Mouse (Mus musculus) cerebellum, adult 9-11 months (tissue): ENCODE measurements around the gene Bcas2.
A peak's percentile ranks its signal among the peaks of the same experiment; 100 is the strongest.
"Not testable (repeated sequence)": the region's sequence is repeated elsewhere in the genome, so short reads cannot be mapped to it uniquely, and the experiment has no call there.

ENCODE experiments used
- DNase-seq: peaks from one replicate; pipeline ENCODE4 v3.0.0; 2022

Bcas2 gene

DNA sequence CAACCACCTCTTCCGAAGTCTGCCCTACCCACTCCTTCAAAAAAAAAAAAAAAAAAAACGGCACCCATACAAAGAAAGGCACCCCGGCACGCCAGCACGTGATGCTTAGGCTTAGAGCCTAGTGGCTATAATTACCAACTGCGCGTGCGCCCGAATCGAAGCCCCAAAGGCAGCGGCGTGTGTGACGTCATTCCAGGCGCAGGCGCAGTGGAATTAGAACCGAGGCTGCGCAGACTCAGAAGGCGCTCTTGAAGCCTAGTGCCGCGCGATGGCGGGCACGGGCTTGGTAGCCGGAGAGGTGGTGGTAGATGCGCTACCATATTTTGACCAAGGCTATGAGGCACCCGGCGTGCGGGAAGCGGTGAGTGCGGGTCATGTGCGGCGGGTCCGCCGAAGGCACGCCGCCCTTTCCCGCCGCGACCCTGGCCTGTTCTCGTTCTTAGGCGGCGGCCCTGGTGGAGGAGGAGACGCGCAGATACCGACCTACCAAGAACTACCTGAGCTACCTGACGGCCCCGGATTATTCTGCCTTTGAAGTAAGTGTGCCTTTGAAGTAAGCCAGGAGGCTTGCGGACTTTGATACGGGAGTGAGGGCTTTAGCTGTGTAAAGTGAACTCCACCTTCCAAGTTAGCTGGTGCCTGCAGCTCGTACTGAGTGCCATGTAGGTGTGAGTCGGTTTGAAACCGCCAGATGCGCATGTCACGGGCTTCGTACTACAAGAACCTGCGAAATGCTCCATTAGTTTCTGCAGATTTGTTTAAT, at the start of gene Bcas2:
Gene Bcas2 (plus strand): TSS at position 151 of the 763 bp plus-strand sequence.
- DNase-seq, result peak; percentile 97

DNA sequence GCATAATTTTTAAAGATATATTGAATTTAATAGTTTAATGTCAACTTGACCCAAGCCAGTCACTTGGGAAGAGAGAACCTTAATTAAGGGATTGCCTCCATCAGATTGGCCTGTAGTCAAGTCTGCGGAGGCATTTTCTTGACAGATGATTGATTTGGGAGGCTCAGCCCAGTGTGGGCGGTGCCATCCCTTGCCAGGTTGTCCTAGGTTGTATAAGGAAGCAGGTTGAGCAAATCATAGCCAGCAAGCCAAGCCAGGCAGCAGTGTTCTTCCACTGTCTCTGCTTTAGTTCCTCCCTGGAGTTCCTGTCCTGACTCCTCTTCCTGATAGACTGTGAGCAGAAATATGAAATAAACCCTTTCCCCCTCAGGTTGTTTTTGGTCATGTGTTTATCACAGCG, 47.8 kb upstream of the Bcas2 start:
- DNase-seq, result no peak

DNA sequence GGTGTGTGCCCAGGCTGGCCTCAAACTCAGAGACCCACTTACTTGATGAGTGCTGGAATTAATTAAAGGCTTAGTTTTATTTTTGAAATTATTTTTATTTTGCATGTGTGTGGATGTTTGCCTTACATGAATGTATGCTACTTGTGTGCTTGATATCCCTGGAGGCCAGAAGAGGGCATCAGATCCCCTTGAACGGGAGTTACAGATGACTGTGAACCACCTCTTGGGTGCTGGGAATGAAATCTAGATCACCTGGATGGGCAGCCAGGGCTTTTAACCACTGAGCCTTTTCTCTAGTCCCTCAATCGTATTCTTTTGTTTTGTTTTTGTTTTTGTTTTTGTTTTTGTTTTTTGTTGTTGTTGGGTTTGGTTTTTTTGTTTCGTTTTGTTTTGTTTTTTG, 45.3 kb upstream of the Bcas2 start:
- DNase-seq, result no peak

DNA sequence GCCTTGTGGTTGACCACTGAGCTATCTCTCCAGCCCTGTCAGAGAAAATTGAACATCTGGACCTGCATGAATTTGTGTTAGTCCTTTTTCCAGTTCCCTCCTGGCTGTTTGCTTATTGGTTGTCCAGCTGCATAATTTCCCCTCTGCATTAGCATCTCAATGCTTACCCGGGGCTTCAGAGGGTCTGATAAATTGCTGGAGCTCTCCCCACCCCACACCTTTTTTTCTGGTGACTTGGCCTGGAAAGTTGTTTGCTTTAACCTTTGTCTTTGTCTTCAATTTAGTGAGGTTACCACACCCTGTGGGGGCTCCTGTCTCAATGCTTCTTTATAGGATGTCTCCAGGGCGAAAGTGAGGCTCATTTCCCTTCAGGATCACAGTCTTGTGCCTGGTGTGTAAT, 44.3 kb upstream of the Bcas2 start:
- DNase-seq, result no peak

DNA sequence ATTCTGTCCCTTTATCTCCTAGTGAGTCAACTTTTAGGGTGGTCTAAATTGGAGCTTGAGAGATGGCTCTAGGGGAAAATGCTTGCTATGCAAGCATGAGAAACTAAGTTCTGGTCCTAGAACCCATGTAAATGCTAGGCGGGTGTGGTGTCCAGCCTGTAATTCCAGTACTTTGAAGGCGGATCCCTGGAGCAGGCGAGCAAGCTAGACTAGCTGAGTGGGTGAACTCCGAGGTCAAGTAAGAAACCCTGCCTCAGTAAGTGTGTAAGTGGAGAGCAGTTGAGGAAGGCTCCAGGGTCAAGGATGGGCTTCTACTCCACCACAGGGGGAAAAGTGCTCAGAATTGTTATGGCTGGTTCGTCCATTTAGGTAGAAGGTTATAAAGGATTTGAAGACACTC, 43.7 kb upstream of the Bcas2 start:
- no peak for DNase-seq

DNA sequence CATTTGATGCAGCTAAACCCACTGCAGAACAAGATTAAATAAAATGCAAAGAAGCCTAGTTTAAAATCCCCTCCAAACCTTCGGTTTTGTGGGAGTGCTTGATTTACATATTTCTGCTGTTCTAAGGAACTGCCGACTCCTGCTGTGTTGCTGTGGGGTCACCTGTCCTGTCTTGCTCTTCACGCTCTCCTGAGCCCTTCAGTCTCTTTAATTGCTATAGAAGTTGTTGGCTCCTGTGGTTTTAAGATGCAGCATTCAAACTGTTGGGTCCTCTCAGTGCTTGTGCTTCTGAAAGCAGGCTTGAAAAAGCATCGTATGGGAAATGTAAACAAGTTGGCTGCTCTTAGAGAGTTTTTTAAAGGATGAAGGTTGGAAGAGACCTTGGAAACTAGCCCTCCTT, 43.2 kb upstream of the Bcas2 start:
- DNase-seq, result no peak

DNA sequence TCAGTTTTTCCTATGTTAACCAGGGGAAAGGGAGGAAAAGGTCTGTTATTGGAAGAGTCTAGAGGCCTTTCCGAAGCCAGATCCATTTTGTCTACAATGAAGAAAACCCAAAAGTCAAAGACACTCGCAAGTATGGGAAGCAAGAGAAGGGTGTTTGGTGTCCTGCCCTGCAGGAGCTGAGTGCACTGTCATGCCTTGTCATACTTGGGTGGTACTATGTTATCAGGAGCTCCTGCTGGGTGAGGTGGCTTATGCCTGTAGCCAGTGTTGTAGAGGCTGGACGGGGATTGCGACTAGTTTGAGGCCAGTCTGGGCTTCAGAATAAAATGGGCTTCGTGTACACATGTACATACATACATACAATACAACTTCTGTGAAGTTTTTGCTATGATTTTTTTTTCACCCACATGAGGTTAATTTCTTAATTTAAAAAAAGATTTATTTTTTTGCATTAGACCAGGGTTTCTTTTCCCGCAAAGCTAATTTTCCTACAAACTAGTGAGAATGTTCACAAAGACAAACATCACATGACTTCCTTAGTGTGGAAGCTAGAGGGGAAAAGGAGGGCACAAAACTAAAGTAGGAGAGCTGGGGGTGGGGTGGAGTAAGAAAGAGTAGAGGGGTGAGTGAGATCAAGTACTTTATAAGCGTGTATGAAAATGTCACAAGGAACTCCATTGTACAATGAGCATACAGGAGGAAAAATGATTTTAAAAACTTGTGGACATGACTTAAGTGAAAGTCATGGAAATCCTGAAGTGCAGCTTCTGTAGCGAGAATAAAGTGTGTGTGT, 41.9 kb upstream of the Bcas2 start:
- DNase-seq, result no peak

DNA sequence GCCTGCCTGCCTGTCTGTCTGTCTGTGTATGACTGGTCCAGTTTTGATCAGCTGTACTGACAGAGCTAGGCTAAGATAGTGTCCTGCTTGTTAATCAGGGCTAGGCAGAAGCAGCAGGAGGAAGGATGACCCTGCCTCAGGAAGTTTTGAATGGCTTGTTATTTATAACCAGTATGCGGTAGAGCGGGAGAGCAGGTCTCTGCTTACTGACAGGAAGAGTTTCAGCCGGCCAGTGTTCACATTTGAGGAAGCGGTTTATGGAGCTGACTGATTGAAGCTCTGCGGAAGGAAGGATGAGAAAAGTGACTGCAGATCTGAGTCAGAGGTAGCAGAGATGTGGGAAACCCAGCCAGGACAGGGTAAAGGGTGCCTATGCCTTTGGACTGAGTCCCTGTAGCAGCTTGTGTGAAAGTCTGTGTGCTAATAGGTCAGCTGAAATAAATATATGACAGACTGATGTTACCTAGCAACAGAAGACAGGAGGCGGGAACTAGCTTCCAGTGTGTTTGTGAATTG, 41.2 kb upstream of the Bcas2 start:
- DNase-seq, result no peak

DNA sequence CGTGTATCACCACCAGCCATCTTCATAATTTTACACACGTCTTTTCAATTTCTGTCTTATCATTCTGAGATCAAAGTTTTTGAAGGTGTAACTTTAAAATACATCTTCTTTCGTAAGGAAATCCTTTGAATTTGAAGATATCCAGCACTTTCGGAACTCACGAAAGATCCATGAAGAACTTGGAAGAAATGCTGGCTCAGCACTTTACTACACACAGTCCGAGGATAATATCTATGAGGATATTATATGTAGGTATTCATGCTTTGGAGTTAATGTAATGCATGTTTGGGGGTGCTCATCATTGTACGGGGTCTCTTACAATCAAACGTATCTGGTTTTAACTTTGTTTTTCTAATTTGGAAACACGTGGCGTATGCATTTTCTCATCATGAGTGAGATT, 38.4 kb upstream of the Bcas2 start:
- DNase-seq, result no peak

DNA sequence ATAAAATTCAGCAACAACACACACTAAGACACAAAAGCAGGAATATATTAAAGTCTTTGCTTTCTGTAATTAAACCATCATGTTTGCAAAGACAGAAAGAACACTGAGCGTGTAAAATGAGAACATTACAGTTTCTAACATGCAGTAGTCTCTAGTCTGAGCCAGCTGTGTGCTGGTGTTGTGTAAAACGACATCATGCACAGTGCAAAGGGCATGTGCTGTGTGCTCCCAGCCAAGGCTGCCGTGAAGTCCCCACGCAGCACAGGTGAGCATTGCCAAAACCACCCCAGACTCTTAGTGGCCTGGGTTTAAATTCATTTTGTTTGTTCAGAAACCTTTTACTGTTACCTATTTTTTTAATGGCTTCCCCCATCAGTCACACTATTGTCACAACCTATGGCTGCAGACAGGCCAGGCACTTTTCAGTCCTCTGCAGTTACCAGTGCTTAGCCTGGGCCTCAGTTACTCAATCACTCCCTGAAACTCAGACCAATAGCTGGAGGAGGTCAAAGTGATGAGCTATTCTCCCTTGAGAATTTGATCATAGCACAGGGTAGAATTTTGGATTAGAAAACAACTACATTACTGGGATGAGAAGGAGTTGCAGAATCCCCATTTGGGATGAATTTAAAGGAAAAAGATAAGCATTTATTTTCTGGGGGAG, 34.9 kb upstream of the Bcas2 start:
- no peak for DNase-seq

DNA sequence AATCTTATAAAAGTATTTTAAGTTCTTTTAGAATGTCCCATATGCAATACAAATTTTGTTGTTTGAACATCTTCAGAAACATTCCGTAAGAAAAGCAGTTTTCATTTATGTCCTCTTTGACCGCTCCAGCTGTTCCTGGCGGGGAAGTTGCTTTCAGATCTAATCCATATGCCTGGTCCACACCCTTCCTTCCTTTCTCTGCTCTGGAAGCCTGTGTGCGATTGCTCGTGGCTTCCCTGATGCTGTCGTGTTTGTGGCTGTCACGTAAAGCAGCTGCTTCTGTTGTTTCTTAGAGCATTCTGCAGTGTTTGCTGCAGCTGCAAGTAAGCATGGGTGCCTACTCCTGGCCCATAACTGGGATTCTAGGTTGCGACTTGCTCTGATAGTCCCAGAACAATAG, 32.4 kb upstream of the Bcas2 start:
- DNase-seq, result no peak

DNA sequence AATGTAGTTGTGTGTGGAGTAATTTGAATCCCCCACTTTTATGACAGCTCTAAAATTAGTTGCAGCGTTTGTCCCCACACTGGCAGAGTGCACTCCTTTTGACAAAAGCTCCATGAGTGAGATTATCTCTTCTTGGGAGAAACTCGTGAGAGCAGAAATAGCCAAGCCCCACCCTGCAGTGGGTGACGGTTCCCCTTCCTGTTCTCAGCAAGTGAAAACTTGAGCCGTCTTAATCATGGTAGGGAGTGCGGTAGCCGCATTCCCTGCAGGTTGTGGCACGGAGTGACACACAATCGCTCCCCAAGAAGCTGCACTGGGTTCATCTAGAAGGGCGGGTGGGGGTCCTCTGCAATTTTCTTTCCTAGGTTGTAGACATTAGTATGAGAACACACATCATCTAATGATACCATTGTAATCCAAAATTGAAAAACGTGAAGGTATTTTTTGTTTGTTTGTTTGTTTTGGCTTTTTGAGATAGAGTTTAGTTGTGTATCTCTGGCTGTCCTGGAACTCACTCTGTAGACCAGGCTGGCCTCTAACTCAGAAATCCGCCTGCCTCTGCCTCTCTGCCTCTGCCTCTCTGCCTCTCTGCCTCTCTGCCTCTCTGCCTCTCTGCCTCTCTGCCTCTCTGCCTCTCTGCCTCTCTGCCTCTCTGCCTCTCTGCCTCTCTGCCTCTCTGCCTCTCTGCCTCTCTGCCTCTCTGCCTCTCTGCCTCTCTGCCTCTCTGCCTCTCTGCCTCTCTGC, 31.2 kb upstream of the Bcas2 start:
- DNase-seq, result not testable (repeated sequence)

DNA sequence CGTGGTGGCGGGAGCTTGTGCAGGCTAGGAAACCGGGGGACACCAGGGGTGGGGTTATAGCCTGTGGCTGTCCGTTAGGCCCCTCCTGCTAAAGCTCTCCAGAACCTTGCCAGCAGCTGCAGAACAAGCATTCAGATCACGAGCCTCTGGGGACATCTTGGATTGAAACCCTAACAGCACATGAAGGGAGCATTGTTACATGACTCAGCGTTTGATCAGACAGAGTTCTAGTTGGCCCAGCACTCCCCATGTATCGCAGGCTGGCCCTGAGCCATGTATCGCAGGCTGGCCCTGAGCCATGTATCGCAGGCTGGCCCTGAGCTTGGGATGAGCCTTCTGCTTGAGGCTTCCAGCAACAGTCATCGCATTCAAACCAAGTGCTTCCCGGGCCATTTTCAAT, 30.2 kb upstream of the Bcas2 start:
- no peak for DNase-seq

DNA sequence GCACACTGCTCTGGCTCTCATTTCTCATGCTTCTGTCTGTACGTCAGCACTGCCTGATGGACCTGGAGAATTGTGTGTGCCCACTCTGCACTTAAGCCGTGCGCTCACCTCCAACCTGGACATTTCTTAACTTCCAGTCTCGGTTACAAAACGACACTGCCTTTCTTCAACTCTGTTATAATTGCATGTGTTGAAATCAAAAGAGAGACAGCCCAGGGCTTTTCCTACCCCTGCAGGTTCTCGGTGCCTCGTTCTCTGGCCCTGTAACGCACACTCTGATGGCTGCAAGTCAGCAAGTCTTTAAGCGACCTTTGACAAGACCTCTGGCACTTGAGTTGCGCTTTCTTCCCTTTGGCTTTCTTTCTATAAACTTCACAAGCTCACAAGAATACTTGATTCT, 29.1 kb upstream of the Bcas2 start:
- DNase-seq, result no peak

DNA sequence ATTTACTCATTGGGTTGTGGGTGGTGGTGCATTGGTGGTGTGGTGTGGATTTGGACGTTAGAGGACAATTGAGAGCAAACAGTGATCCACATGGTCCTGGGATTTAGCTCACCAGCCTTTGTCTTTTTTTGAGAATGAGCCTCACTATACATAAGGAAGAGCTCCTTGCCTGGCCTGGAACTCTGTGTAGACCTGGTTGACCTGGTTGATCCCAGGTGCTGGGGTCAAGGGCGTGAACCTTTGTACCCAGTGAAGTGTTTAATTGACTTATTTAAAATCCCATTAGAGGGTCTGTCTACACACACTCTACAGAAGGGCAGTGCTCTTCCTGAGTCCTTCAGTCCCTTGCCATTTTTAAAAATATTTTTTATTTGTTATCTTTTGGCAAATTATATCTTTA, 26.1 kb upstream of the Bcas2 start:
- no peak for DNase-seq

DNA sequence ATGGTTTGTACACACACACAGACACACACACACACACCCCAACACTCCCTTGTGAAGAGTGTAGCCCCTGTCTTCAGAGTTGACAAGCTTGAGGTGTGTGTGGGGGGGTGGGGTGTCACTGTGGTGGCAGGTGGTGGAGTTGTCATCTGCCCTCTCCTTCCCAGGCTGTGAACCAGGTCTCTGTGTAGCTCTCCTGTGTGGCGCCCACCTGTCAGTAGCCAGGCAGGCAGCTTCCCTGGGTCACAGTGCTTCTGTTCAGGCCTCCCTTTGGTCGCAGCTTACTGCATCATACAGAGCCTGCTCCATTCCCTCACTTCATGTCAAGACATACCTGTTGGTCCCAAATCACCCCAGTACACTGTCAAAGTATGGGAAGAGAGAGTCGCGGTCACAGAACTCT, 25.7 kb upstream of the Bcas2 start:
- DNase-seq, result no peak

DNA sequence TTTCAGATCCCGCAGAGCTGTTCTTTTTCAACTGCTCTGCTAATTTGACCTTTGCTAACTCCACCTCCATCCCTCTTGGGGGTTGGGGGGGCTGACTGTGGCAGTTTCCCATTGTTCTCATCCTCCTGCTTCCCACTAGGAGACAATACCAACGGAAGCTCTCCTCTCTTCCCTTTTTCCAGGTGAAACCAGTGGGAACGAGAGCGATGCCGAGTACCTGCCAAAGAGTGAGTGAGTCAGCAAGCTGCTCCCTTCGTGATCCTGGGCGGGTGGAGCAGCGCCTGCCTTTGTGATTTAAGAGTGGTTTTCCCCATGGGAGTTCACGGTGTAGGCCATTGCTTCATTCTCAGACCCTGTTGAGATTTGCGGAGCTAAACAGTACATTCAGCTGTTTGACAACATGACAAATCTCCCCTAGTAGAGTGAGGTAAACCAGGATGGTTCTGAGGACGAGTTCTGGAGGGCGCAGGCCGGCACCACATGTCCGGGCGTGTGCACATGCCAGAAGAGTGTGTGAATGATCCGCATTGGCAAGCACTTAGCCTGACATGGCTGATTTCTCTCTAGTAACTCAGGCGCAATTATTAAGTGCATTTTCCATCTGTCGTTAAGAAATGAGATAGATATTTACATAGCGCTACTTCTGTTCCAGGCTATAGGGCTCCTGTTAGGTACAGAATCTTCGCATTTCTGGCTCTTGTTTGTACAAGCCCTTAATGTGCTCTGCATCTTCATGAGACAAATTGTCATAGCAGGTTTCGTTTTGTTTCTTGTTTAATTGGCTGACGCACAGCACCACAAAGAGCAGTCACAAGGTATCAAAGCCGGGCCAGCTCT, 24.9 kb upstream of the Bcas2 start:
- no peak for DNase-seq

DNA sequence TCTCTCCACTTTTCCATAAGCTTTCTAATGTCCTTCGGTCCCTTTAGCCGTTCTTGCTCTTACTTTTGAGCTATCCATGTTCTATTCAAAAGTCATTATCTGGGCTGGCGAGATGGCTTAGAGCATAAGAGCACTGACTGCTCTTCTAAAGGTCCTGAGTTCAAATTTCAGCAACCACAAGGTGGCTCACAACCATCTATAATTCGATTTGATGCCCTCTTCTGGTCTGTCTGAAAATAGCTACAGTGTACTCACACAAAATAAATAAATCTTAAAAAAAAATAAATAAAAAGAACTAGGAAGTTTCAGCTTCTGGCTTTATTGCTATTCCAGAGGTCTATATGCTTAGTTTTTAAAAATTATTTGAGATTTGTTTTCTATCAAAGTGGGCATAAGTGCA, 23.7 kb upstream of the Bcas2 start:
- no peak for DNase-seq

DNA sequence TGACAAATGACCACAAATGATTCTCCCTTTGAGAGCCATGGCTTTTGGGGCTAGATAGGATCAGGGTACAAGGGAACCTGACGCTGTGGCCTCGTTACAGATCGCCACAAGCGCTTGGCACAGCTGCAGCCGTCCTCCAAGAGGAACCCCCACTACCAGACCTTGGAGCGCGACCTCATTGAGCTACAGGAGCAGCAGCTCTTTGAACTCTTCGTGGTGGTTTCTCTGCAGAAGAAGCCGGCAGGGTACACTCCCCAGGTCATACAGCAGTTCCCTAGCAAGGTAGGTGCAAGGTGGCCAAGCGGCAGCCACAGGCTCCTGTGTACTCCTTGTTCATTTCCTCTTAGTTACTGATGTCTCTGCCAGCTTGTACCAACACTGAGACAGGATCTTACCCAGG, 22.5 kb upstream of the Bcas2 start:
- no peak for DNase-seq

DNA sequence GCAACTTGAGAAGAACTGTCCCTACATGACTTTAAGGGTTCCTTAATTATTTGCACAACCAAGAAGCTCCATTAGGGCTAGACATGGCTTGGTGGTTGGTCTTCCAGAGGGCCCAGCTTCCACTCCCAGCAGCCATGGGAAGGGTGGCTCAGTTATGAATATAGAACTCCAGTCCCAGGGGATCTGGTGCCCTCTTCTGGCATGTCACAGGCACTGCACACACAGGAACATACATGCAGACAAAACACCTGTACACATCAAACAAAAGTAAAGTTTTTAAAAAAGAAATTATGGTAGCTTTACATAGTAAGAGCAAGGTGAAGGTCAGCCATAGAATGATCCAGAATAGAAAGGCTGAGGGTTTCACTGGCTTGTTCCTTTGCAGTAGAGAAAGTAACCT, 17.7 kb upstream of the Bcas2 start:
- DNase-seq, result no peak

DNA sequence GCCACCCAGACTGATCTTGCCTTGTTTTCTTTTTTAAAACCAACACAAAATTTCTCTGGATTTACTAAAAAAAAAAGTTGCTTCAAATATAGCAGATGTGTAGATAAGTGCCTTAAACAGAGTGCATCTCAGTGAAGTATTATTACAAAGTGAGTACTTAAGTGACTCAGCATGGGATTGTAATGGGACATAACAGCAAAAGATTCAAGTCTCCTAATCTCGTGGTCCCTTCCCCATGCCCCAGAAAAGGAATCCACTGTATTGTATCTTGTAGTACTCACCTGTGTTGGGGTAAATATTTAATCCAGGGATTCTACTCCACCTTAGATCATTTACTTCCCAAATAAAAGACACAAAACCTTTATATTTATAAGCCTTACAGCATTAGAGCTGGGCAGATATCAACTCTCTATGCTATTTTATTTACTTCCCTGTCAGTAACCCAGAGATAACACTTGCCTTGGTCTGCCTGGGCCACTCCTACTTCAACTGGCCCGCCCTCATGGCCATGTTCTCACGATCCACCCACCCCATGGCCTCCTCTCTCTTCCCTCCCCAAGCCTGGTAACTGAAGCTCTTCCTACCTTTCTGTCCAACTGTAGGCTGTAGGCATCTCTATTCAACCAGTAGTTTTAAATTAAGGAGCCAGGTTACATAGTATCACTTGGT, 12.1 kb upstream of the Bcas2 start:
- DNase-seq, result no peak

DNA sequence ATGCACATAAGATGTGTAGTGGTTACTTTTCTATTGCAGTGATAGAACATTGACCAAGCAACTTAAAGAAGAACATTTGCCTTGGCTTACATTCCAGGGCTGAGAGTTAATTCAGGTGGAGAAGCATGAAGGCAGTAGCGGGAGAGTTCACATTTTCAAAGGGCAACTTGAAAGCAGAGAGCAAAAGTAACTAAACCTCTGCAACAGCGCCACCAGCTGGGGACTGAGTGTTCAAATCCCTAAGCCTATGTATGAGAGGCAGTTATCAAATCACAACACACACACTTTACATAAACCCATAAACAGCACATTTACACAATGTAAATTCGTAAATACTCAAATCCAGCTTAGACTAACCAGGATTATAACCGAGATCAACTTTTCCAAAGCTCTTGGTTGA, 1.7 kb upstream of the Bcas2 start:
- DNase-seq, result peak; percentile 44
